Mouse (Mus musculus): ENCODE measurements around the gene Supt6.
A peak's percentile ranks its signal among the peaks of the same experiment; 100 is the strongest.

- TF ChIP-seq CTCF (IDR thresholded peaks at IDR 0.05) (peak; percentile 49), EP300 (IDR thresholded peaks at IDR 0.05) (no peak)
Observed at GRCm38 (mm10) chr11:78164924-78165760, 80.6 kb downstream of the Supt6 start, which contains the start of gene Traf4.
